Comparison of ENCODE assay signal across 8 mouse cellular contexts in genomic region chr5:35105922-35106298, GRCm38 (mm10). TPM values are rescaled to one million over a fixed set of nuclear protein-coding genes. Genes with fewer than 3 reads are reported as not detected.
DNase-seq lines count a peak whose midpoint lies in the region; ATAC-seq and TF ChIP-seq lines count a peak whose summit lies in the region.

No protein-coding gene starts in this region.

- H3K9ac ChIP-seq in heart, embryonic 13.5 days, result peak overlapping the region; percentile 75
- H3K9ac ChIP-seq in MEL (ENCODE audit: control insufficient read depth, low read depth, low read length, poor library complexity, severe bottlenecking), result peak overlapping the region; percentile 46
- H3K9ac ChIP-seq in forebrain, embryonic 12.5 days, result peak overlapping the region; percentile 42
- peak overlapping the region; percentile 46 for H3K9ac ChIP-seq in neural tube, embryonic 14.5 days (replicated peaks; ENCODE audit: low read depth, low read length)

- H3K9me3 ChIP-seq in heart, embryonic 13.5 days, result no peaks in the 10 kb centered on the region
- H3K9me3 ChIP-seq in MEL (replicated peaks; ENCODE audit: insufficient read depth, low read length), result no peaks in the 10 kb centered on the region
- H3K9me3 ChIP-seq in forebrain, embryonic 12.5 days, result no peaks in the 10 kb centered on the region
- no peaks in the 10 kb centered on the region for H3K9me3 ChIP-seq in limb, embryonic 10.5 days (replicated peaks)
- no peaks in the 10 kb centered on the region for H3K9me3 ChIP-seq in neural tube, embryonic 14.5 days (ENCODE audit: control insufficient read depth, low read length)

- H3K27me3 ChIP-seq in heart, embryonic 13.5 days (replicated peaks), result no peaks in the 10 kb centered on the region; the same call in 1 of the 2 replicates
- H3K27me3 ChIP-seq in MEL (ENCODE audit: control insufficient read depth in 1 of 2, insufficient read depth in 2 of 2, low read length in 2 of 2), result peaks cover 2 to 4% of the 10 kb centered on the region in 2 experiments; a peak in 3 of 4 replicates
- no peaks in the 10 kb centered on the region for H3K27me3 ChIP-seq in forebrain, embryonic 12.5 days
- H3K27me3 ChIP-seq in limb, embryonic 10.5 days (ENCODE audit: low read depth, poor library complexity, severe bottlenecking), result no peaks in the 10 kb centered on the region
- no peaks in the 10 kb centered on the region for H3K27me3 ChIP-seq in neural tube, embryonic 14.5 days (ENCODE audit: control insufficient read depth, insufficient read depth, low read length)

- H3K27ac ChIP-seq in heart, embryonic 13.5 days (replicated peaks), result peak overlapping the region; percentile 61
- no peak overlapping the region for H3K27ac ChIP-seq in MEL (ENCODE audit: control insufficient read depth, low read depth, low read length)
- H3K27ac ChIP-seq in forebrain, embryonic 12.5 days, result peak overlapping the region; percentile 77
- peak overlapping the region; percentile 87 for H3K27ac ChIP-seq in limb, embryonic 10.5 days
- peak overlapping the region; percentile 80 for H3K27ac ChIP-seq in neural tube, embryonic 14.5 days (ENCODE audit: low read depth, low read length)

- ATAC-seq in heart, embryonic 13.5 days (ENCODE audit: extremely low read depth, insufficient number of reproducible peaks, low FRiP score, low TSS enrichment), result 0 out of 2 replicates have a peak, but pooled peaks have one; percentile 11
- peak; percentile 67; the same call in 1 of the 2 replicates for ATAC-seq in forebrain, embryonic 12.5 days (ENCODE audit: low FRiP score)
- ATAC-seq in neural tube, embryonic 14.5 days (ENCODE audit: low read depth), result no peak

- DNase-seq in heart, postnatal 10 days, result no peak
- DNase-seq in MEL (ENCODE audit: low read depth, low spot score), result no peak
- DNase-seq in limb, embryonic 10.5 days (ENCODE audit: low spot score), result no peak
- no peak for DNase-seq in ovary, adult 18-20 months (ENCODE audit: low spot score)
- no peak for DNase-seq in urinary bladder, postnatal 14 days (ENCODE audit: low spot score)

- H3K79me2 ChIP-seq in MEL (ENCODE audit: control insufficient read depth, insufficient read depth, low read length, poor library complexity), result peaks cover 12% of the 10 kb centered on the region

- TF ChIP-seq CTCF in MEL (IDR thresholded peaks at IDR 0.05 in 2 of 3, conservative IDR thresholded peaks at IDR 0.05 in 1 of 3; ENCODE audit: control insufficient read depth in 1 of 3, insufficient read depth in 1 of 3, low read depth in 2 of 3, low read length in 3 of 3, poor library complexity in 1 of 3, severe bottlenecking in 1 of 3), result no peak

- no peak for TF ChIP-seq EP300 in MEL (IDR thresholded peaks at IDR 0.05; ENCODE audit: low read depth in 1 of 2, low read length in 2 of 2)

- H3K36me3 ChIP-seq in heart, embryonic 13.5 days, result peaks cover 17% of the 10 kb centered on the region
- peaks cover 0 to 5% of the 10 kb centered on the region in 2 experiments; a peak in 2 of 4 replicates for H3K36me3 ChIP-seq in MEL (ENCODE audit: control insufficient read depth in 1 of 2, insufficient read depth in 2 of 2, low read length in 2 of 2)
- H3K36me3 ChIP-seq in forebrain, embryonic 12.5 days (replicated peaks), result peaks cover 18% of the 10 kb centered on the region
- peaks cover 17% of the 10 kb centered on the region for H3K36me3 ChIP-seq in limb, embryonic 10.5 days
- peaks cover 14% of the 10 kb centered on the region for H3K36me3 ChIP-seq in neural tube, embryonic 14.5 days (ENCODE audit: control insufficient read depth, insufficient read depth, low read length)

- peaks cover 29% of the 10 kb centered on the region for H3K4me1 ChIP-seq in heart, embryonic 13.5 days
- H3K4me1 ChIP-seq in MEL (ENCODE audit: control insufficient read depth in 1 of 2, insufficient read depth in 2 of 2, low read length in 2 of 2), result peaks cover 5 to 7% of the 10 kb centered on the region in 2 experiments
- H3K4me1 ChIP-seq in forebrain, embryonic 12.5 days, result peaks cover 26% of the 10 kb centered on the region
- peaks cover 21% of the 10 kb centered on the region for H3K4me1 ChIP-seq in limb, embryonic 10.5 days
- H3K4me1 ChIP-seq in neural tube, embryonic 14.5 days (ENCODE audit: control insufficient read depth, insufficient read depth, low read length), result peaks cover 20% of the 10 kb centered on the region

- peak overlapping the region; percentile 80 for H3K4me3 ChIP-seq in heart, embryonic 13.5 days
- H3K4me3 ChIP-seq in MEL (ENCODE audit: control insufficient read depth in 1 of 2, insufficient read depth in 1 of 2, low read depth in 2 of 2, low read length in 2 of 2), result peak overlapping the region; percentile 92 to 99
- H3K4me3 ChIP-seq in forebrain, embryonic 12.5 days (replicated peaks), result peak overlapping the region; percentile 76
- H3K4me3 ChIP-seq in limb, embryonic 10.5 days, result peak overlapping the region; percentile 84
- peak overlapping the region; percentile 77 for H3K4me3 ChIP-seq in neural tube, embryonic 14.5 days (ENCODE audit: low read depth, low read length)

- intact Hi-C loops in heart, postnatal 10 days (cut with DNase I), result no loop called here

- no peak for TF ChIP-seq RAD21 in MEL (IDR thresholded peaks at IDR 0.05; ENCODE audit: low read depth, low read length)

- no peak for TF ChIP-seq POLR2A in MEL (IDR thresholded peaks at IDR 0.05; ENCODE audit: control insufficient read depth in 1 of 2, insufficient read depth in 1 of 2, low read depth in 1 of 2, low read length in 2 of 2, poor library complexity in 1 of 2)

- WGBS in heart, embryonic 13.5 days, result 6% methylated on average over 11 of the region's 11 CpGs
- WGBS in forebrain, embryonic 12.5 days, result 4% methylated on average over 11 of the region's 11 CpGs
- 10% methylated on average over 11 of the region's 11 CpGs for WGBS in limb, embryonic 10.5 days
- WGBS in neural tube, embryonic 14.5 days, result 6% methylated on average over 11 of the region's 11 CpGs

- H3K4me2 ChIP-seq in heart, embryonic 13.5 days, result peak overlapping the region; percentile 75
- peak overlapping the region; percentile 72 for H3K4me2 ChIP-seq in forebrain, embryonic 12.5 days
- H3K4me2 ChIP-seq in neural tube, embryonic 14.5 days (ENCODE audit: low read depth, low read length), result peak overlapping the region; percentile 85

TF ChIP-seq in MEL, 35 proteins besides CTCF, POLR2A, EP300 and RAD21:
- no peak for TF ChIP-seq ELF1 (IDR thresholded peaks at IDR 0.05; ENCODE audit: low read depth, low read length)
- peak; percentile 3; the same call in 1 of the 2 replicates for TF ChIP-seq MAZ (IDR thresholded peaks at IDR 0.05; ENCODE audit: low read depth, low read length)

RNA-seq across cellular contexts. Expression of gene Lrpap1, which starts 0.3 kb away (rescaled TPM):
- polyA plus RNA-seq in heart, embryonic 13.5 days (2015; fragmentation: Nextera tagmentation; extraction: Ambion mirVana), result 113 and 125 TPM in 2 replicates
- 10 to 100 TPM; 52.6 to 58.3 TPM for total RNA-seq in heart, postnatal 10 days (2021)
- 41.6 and 45.0 TPM in 2 replicates for total RNA-seq in MEL (2012; rRNA removed)
- 10 to 100 TPM in 1 of 2 experiments, not detected in 1; 74.7 TPM for polyA plus RNA-seq in MEL (2012; ENCODE audit: insufficient read depth in 1 of 2, insufficient read length in 2 of 2, low read depth in 1 of 2, low replicate concordance in 2 of 2, missing spikeins in 1 of 2)
- polyA plus RNA-seq in forebrain, embryonic 12.5 days (2016; fragmentation: Nextera tagmentation; extraction: Ambion mirVana), result 94.7 and 96.2 TPM in 2 replicates
- polyA plus RNA-seq in limb, embryonic 10.5 days (2016; fragmentation: Nextera tagmentation; extraction: Ambion mirVana), result 54.6 and 58.5 TPM in 2 replicates
- polyA plus RNA-seq in neural tube, embryonic 14.5 days (2014; fragmentation: Nextera tagmentation; extraction: Ambion mirVana), result 156 and 161 TPM in 2 replicates

RNA-seq across cellular contexts. Expression of gene Dok7, which starts 49.3 kb away (rescaled TPM):
- polyA plus RNA-seq in heart, embryonic 13.5 days (2015; fragmentation: Nextera tagmentation; extraction: Ambion mirVana), result 8.0 and 8.5 TPM in 2 replicates
- 10 to 100 TPM; 32.3 to 52.6 TPM for total RNA-seq in heart, postnatal 10 days (2021)
- total RNA-seq in MEL (2012; rRNA removed), result 0.08 TPM in 1 of 2 replicates, not detected in the other
- polyA plus RNA-seq in MEL (2012; ENCODE audit: insufficient read depth in 1 of 2, insufficient read length in 2 of 2, low read depth in 1 of 2, low replicate concordance in 2 of 2, missing spikeins in 1 of 2), result under 1 TPM in 1 of 2 experiments, not detected in 1; 0.21 TPM
- 0.61 and 0.68 TPM in 2 replicates for polyA plus RNA-seq in forebrain, embryonic 12.5 days (2016; fragmentation: Nextera tagmentation; extraction: Ambion mirVana)
- polyA plus RNA-seq in limb, embryonic 10.5 days (2016; fragmentation: Nextera tagmentation; extraction: Ambion mirVana), result 0.26 and 0.31 TPM in 2 replicates
- 4.2 and 5.7 TPM in 2 replicates for polyA plus RNA-seq in neural tube, embryonic 14.5 days (2014; fragmentation: Nextera tagmentation; extraction: Ambion mirVana)
